Mouse (Mus musculus) ES-E14 (cell line): ENCODE measurements around the gene Spon1. TPM values are rescaled to one million over a fixed set of nuclear protein-coding genes. Genes with fewer than 3 reads are reported as not detected.
A peak's percentile ranks its signal among the peaks of the same experiment; 100 is the strongest.

ENCODE experiments used
- DNase-seq: peaks from one replicate; pipeline ENCODE4 v3.0.0-alpha.2; 2013; ENCODE audit warnings: low read depth, low spot score
- H3K27ac ChIP-seq: 2 replicates; pipeline ENCODE4 v1.5.1; 2012; ENCODE audit warnings: low read depth, mild to moderate bottlenecking, low read length, moderate library complexity, mixed read lengths; ENCODE audit not compliant: poor library complexity, insufficient read depth, severe bottlenecking
- H3K36me3 ChIP-seq: 2 replicates; pipeline ENCODE4 v1.6.1; 2012; ENCODE audit warnings: mild to moderate bottlenecking, low read length, moderate library complexity, mixed read lengths; ENCODE audit not compliant: control insufficient read depth, poor library complexity, insufficient read depth, severe bottlenecking
- H3K4me1 ChIP-seq, 2 experiments: fragments of 150-350 bp in 1 of 2; sonication (generic) in 1 of 2; 2 replicates each; pipeline ENCODE4 v1.6.1; 2012; ENCODE audit warnings: low read length in 2 of 2, mild to moderate bottlenecking in 1 of 2, mixed read lengths in 1 of 2; ENCODE audit not compliant: control insufficient read depth in 2 of 2, insufficient read depth in 2 of 2, poor library complexity in 1 of 2
- H3K4me3 ChIP-seq, 2 experiments: fragments of 150-350 bp in 1 of 2; sonication (generic) in 1 of 2; 2 replicates each; pipeline ENCODE4 v1.5.1; 2012; ENCODE audit warnings: low read length in 2 of 2, low read depth in 1 of 2, mild to moderate bottlenecking in 1 of 2, mixed read lengths in 1 of 2; ENCODE audit not compliant: insufficient read depth in 1 of 2, poor library complexity in 1 of 2, severe bottlenecking in 1 of 2
- H3K9ac ChIP-seq: 2 replicates; pipeline ENCODE4 v1.6.1; 2012; ENCODE audit warnings: low read depth, mild to moderate bottlenecking, low read length, mixed read lengths; ENCODE audit not compliant: poor library complexity, insufficient read depth, severe bottlenecking
- H3K9me3 ChIP-seq: fragments of 150-350 bp; sonication (generic); 2 replicates; pipeline ENCODE4 v1.6.1; 2012; ENCODE audit warnings: low read depth, mild to moderate bottlenecking, low read length; ENCODE audit not compliant: control insufficient read depth, insufficient read depth
- CHD2 ChIP-seq: IDR thresholded peaks from 2 replicates; pipeline ENCODE4 v1.6.1; 2014; ENCODE audit warnings: mild to moderate bottlenecking, low read depth, low read length, inconsistent platforms
- HCFC1 ChIP-seq: IDR thresholded peaks from 2 replicates; pipeline ENCODE4 v1.6.1; 2012; ENCODE audit warnings: low read length, inconsistent platforms, borderline replicate concordance; ENCODE audit not compliant: insufficient read depth
- MAFK ChIP-seq: IDR thresholded peaks from 2 replicates; pipeline ENCODE4 v1.6.1; 2014; ENCODE audit warnings: mild to moderate bottlenecking, low read depth, low read length, inconsistent platforms; ENCODE audit not compliant: insufficient read depth
- ZC3H11A ChIP-seq: IDR thresholded peaks from 2 replicates; pipeline ENCODE4 v1.6.1; 2012; ENCODE audit warnings: low read depth, mild to moderate bottlenecking, inconsistent platforms, low read length, borderline replicate concordance
- ZNF384 ChIP-seq: IDR thresholded peaks from 2 replicates; pipeline ENCODE4 v1.6.1; 2012; ENCODE audit warnings: low read depth, low read length, inconsistent platforms
- in situ Hi-C, 2 experiments: fragments of 600-800 bp; cut with MboI; formaldehyde crosslinking; loops; one replicate each; pipeline ENCODE4 v1.15.1; 2025; ENCODE audit warnings: low sequenced_read_pairs in 2 of 2, inconsistent platforms in 1 of 2; ENCODE audit not compliant: unreplicated experiment in 2 of 2
- total RNA-seq: library from RNA; depleted of rRNA; stranded (reverse); fragments of 300-350 nt; gene quantifications from 2 replicates; pipeline ENCODE4 v1.2.3, GENCODE M21; 2012

Gene Spon1
- total RNA-seq, 1 experiment: 0.13 TPM

GRCm38 (mm10) chr7:113766498-113766941, 722 bp downstream of the Spon1 start:
- no peak for DNase-seq
- no peak overlapping the region for H3K27ac ChIP-seq

GRCm38 (mm10) chr7:113767546-113767945, 1.7 kb downstream of the Spon1 start:
- no peaks in the 10 kb centered on the region for H3K9me3 ChIP-seq
- H3K9ac ChIP-seq: no peak overlapping the region
- H3K27ac ChIP-seq: no peak overlapping the region
- DNase-seq: no peak
- in situ Hi-C loops: loop anchor here (5.0 to 10.0 kb wide), 2 partner anchors 250 to 257 kb away; no protein-coding TSS in a partner anchor
- TF ChIP-seq HCFC1 (no peak), ZC3H11A (no peak), ZNF384 (no peak), CHD2 (no peak), MAFK (no peak)
- H3K4me1 ChIP-seq: peaks cover 0 to 2% of the 10 kb centered on the region in 2 experiments; a peak in 1 of 4 replicates
- no peaks in the 10 kb centered on the region for H3K36me3 ChIP-seq
- no peak overlapping the region for H3K4me3 ChIP-seq

More at GRCm38 (mm10) chr7:113766498-113766941, 722 bp downstream of the Spon1 start:
- Histone ChIP-seq H3K4me1 (peaks cover 0 to 2% of the 10 kb centered on the region in 2 experiments; a peak in 1 of 4 replicates), H3K36me3 (no peaks in the 10 kb centered on the region), H3K9ac (peak overlapping the region; percentile 12; the same call in 1 of the 2 replicates), H3K9me3 (no peaks in the 10 kb centered on the region), H3K4me3 (peak overlapping the region; percentile 41 to 56)
- in situ Hi-C loops: loop anchor here (5.0 to 10.0 kb wide), 2 partner anchors 251 to 258 kb away; no protein-coding TSS in a partner anchor
- no peak for TF ChIP-seq CHD2
- no peak for TF ChIP-seq ZNF384
- TF ChIP-seq MAFK: no peak
- no peak for TF ChIP-seq HCFC1
- TF ChIP-seq ZC3H11A: no peak

GRCm38 (mm10) chr7:113768174-113768935, 2.6 kb downstream of the Spon1 start:
- H3K27ac ChIP-seq: no peak overlapping the region
- in situ Hi-C loops: loop anchor here (5.0 to 10.0 kb wide), 2 partner anchors 249 to 256 kb away; no protein-coding TSS in a partner anchor
- H3K36me3 ChIP-seq: no peaks in the 10 kb centered on the region
- TF ChIP-seq CHD2 (no peak), ZNF384 (no peak), ZC3H11A (no peak), HCFC1 (no peak), MAFK (no peak)
- peaks cover 0 to 5% of the 10 kb centered on the region in 2 experiments; a peak in 2 of 4 replicates for H3K4me1 ChIP-seq
- no peaks in the 10 kb centered on the region for H3K9me3 ChIP-seq
- no peak overlapping the region for H3K4me3 ChIP-seq
- DNase-seq: no peak
- no peak overlapping the region for H3K9ac ChIP-seq

GRCm38 (mm10) chr7:113769281-113769680, 3.5 kb downstream of the Spon1 start:
- TF ChIP-seq HCFC1 (no peak), ZC3H11A (no peak), ZNF384 (no peak), MAFK (no peak), CHD2 (no peak)
- Histone ChIP-seq H3K9ac (no peak overlapping the region), H3K27ac (no peak overlapping the region), H3K36me3 (no peaks in the 10 kb centered on the region), H3K4me3 (no peak overlapping the region), H3K9me3 (no peaks in the 10 kb centered on the region), H3K4me1 (peaks cover 0 to 6% of the 10 kb centered on the region in 2 experiments; a peak in 2 of 4 replicates)
- in situ Hi-C loops: loop anchor here (5.0 to 10.0 kb wide), 2 partner anchors 248 to 256 kb away; no protein-coding TSS in a partner anchor
- DNase-seq: no peak

- no peak overlapping the region for H3K9ac ChIP-seq
- in situ Hi-C loops: no loop called here
- H3K36me3 ChIP-seq: no peaks in the 10 kb centered on the region
- H3K4me1 ChIP-seq: peaks cover 0 to 6% of the 10 kb centered on the region in 2 experiments; a peak in 2 of 4 replicates
- TF ChIP-seq ZC3H11A: peak; percentile 42; the same call in 1 of the 2 replicates
- no peak for TF ChIP-seq HCFC1
- H3K4me3 ChIP-seq: no peak overlapping the region
- H3K9me3 ChIP-seq: no peaks in the 10 kb centered on the region
- H3K27ac ChIP-seq: no peak overlapping the region
- DNase-seq: peak; percentile 46
Observed at GRCm38 (mm10) chr7:113772135-113772534, 6.3 kb downstream of the Spon1 start.
